Mouse (Mus musculus) heart, adult 18-20 months (tissue): ENCODE data around the gene Polr3g. TPM values are rescaled to one million over a fixed set of nuclear protein-coding genes. Genes with fewer than 3 reads are reported as not detected.
"Not testable (repeated sequence)": the region's sequence is repeated elsewhere in the genome, so short reads cannot be mapped to it uniquely, and the experiment has no call there.

Source experiments
- DNase-seq, 2 experiments: peaks; one replicate each; pipeline ENCODE4 v3.0.0; 2021 to 2022; ENCODE audit warnings: mixed read lengths in 1 of 2
- total RNA-seq, 2 experiments: library from RNA; stranded (reverse); gene quantifications; 2 replicates each; pipeline ENCODE4 v1.2.3; 2021

The Polr3g gene
- total RNA-seq, 2 experiments from 2014 or later, result 3.0 to 4.8 TPM

DNA sequence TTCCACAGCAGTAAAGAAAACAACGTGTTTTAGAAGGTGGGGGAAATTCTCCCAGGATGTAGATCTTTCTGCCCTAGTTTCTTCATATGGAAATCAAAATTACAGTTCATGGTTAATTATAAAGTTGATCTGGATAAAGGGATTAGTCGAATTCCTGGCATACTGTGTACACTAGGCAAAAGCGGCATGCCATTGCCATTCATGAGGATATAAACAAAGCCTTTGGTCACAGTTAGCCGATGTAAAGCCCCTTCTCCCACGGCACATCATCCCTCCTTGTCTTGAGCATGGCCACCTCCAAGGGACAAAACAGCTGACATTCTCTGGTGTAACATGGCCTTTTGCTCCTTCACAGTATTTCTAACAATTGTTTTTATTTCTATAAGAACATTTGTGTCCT lies 80.2 kb downstream of the Polr3g start:
- no peak for DNase-seq

DNA sequence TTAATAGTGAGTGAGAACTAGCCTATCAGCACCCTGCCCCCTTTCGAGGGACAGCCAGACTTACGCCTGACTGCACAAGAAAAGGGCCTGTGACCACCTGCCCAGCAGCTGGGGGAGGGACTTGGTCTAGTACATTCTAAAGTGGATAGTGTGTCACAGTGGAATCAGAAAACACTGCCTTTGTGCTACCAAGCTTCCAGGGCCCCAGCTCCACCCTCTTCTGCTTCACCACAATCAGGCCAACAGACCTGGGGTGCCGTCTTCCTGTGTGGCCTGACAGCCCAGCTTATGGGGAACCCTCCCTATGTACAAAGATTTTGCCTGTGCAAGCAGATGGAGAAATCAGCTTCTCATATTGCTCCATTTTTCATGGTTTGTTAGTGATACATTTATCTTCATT lies 81.4 kb downstream of the Polr3g start:
- no peak for DNase-seq

DNA sequence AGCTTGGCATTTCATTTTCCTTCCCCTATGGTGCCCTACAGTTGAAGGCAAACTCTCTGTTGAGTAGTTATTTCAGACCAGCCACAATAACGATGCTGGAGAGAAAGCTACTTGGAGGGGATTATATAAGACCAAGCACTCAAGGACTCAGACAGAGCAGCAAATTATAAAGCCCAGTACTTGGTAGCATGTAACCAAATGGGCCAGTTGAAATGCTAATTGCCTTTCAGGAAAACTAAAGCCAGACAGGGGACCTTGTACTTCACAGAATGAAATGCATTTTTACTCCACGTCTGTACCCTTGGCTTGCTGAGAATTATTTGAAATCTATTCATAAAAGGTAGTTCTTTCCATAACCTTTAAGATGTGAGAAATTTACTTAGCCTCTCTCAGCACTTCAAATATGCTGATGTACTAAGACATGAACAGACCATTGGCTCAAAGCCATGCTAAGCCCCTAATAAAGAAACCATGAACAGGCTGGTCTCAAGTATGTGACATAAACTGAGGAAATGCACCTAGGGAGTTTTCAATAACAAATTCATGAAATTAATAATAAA lies 82.1 kb downstream of the Polr3g start:
- no peak for DNase-seq

DNA sequence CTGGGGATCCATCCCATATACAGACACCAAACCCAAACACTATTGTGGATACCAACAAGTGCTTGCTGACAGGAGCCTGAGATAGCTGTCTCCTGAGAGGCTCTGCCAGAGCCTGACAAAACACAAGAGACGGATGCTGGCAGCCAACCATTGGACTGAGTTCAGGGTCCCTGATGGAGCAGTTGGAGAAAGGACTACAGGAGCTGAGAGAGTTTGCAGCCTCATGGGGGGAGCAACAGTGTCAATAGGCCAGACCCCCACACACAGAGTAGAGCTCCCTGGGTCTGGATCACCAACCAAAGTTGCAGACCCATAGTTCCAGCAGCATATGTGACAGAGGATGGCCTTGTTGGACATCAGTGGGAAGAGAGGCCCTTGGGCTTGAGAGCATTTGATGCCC lies 83.0 kb downstream of the Polr3g start:
- not testable (repeated sequence) for DNase-seq

Other genes with a start within 250 kb of the Polr3g start
- under 1 TPM; 0.08 to 0.15 TPM for gene Adgrv1, start 77.9 kb downstream of the Polr3g start, total RNA-seq
- gene Lysmd3, start 53.4 kb downstream of the Polr3g start, total RNA-seq, result 10 to 100 TPM; 14.4 to 15.9 TPM
- gene Mblac2, start 328 bp upstream of the Polr3g start, total RNA-seq, result 1 to 10 TPM; 4.8 to 6.5 TPM
- gene Cetn3, start 72.1 kb upstream of the Polr3g start, total RNA-seq, result 10 to 100 TPM; 43.0 to 56.0 TPM